Mouse (Mus musculus) cerebellum, postnatal 36 days (tissue): ENCODE data around the gene Racgap1.

Experiments
- DNase-seq, 2 experiments: peaks; one replicate each; pipeline ENCODE4 v3.0.0; 2021 to 2022; ENCODE audit warnings: mixed read lengths in 2 of 2

Racgap1 gene

DNA sequence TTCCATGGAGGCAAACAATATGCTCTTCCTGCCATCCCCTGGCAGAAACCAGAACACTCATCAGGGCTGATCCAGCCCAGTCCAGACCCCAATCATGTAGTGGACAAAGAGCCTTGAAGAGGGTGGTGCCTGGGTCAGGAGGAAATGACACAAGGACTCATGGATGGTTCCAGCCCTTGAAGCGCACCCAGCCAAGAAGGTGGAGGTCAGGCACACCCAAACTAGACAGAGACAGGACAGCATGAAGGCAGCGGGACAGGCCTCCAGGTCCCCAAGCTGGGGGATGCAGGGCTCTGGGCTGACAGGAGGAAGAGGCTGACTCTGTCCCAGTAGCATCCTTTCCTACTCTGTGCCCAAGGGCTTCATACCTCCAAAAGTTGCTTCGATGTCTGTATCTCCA lies 64.9 kb downstream of the Racgap1 start:
- DNase-seq: no peak

DNA sequence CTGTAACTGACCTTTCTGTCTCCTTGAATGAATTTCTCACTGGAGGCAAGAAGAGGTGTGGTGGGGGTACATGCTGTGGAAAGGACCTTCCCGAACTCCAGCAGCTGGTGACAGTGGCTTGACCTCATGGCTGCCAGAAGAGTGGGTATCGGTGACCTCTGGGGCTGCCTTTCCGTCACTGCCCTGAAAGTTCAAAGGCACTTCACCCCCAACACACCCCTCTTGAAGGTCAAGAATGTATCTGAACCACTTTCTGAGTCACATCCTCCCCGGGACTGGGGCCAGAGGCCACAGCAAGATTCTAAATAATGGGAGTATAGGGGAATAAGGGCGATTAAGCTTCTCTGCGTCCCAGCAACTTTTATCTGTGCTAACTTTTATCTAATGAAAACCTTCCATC lies 65.7 kb downstream of the Racgap1 start:
- DNase-seq: no peak

DNA sequence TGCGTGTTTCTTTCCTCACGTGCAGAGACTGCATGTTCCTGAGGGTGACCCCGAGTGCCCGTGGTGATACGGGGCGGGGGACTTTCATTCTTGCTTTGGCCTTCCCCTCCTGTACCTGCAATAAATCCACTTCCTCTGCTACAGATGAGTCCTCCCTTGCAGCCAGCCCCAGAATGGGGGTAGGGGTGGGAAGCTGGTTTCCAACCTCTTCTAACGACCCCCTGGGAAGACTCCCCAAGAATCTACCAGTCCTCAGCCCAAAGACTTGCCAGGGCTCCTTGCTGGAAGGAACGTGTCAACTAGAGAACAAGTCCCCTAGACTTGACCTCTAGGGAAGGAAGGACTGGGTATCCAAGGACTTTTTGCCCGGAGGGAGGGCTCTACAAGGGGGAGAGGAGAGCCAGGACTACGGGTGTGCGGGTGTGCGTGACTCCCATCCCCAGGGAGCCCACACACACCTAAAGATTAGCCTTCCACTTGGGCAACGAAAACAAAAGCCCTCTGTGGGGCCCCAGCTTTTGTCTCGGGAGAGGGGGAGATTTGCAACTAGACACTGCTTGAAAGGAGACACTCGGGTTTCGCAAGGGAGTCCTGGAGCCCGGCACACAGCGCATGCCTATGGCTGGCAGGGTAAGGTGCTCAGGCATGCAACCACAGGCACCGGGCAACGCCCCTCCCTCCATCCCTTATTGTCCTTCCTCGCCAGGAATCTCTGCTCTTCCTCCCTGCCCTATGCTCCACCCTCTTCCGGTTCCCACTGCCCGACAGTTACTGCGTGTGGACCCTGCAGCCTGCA lies 66.9 kb downstream of the Racgap1 start:
- no peak for DNase-seq

DNA sequence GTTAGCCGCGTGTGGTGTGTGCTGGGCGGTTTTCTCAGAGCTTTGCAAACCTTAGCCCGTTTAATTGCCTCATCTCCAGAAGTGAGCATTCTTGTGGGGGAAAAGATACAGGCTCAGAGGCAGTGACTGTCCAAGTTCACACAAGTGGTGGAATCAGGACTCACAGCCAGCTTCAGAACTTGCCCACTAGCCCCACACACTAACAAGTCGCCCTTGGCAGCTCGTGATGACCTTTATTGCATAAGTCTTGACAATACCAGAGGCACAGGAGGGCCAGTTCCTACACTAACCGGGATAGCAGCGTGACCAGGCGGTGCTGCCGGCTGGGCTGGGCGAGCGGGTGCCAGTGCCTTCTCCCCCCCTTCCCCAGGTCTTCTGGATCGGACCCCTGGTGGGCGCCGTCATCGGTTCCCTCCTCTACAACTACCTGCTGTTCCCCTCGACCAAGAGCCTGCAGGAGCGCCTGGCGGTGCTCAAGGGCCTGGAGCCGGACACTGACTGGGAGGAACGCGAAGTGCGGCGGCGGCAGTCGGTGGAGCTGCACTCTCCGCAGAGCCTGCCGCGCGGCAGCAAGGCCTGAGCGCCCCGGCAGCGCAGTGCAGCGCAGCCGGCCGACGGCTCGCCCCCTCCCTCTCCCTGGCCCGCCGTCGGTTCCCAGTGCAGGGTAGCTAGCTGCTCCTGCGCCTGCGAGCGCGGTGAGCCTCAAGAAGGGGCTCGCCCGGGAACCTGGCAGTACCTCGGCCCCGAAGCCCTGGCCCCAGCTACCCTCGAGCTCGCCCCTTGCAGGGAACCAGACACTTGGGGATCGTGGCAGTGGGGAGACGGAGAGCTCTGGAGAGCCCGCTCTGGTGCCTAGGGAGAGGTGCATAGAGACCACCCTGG lies 67.8 kb downstream of the Racgap1 start:
- peak; percentile 21 to 50 for DNase-seq

DNA sequence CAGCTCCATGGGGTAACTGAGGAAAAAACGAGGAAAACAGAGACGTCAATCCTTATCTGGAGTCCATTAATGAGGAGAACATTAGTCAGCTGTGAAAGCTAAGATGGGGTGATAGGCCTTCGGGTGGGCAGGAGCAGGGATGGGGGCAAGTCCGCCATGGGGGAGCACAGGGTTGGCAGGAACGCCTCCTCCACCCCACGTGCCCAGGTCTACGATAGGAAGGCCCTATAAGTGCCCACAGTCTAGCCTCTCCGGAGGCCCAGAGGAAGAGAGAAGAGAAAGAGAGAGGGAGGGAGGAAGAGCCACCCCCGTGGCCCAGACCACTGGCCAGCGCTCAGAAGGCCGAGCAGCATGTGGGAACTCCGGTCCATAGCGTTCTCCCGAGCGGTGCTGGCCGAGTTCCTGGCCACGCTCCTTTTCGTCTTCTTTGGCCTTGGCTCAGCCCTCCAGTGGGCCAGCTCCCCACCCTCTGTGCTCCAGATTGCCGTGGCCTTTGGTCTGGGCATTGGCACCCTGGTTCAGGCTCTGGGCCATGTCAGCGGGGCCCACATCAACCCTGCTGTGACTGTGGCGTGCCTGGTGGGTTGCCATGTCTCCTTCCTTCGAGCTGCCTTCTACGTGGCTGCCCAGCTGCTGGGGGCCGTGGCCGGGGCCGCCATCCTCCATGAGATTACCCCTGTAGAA lies 72.5 kb downstream of the Racgap1 start, which contains the start of gene Aqp2:
Gene Aqp2, plus strand, starts transcription at position 254 of the 684 bp plus-strand sequence.
- DNase-seq: peak in 1 of 2 experiments; percentile 25
